In genomic region chr15:98181132-98181711, GRCm38 (mm10) we compare ENCODE assay signal across 8 mouse cellular contexts. TPM values are rescaled to one million over a fixed set of nuclear protein-coding genes. Genes with fewer than 3 reads are reported as not detected.
DNase-seq lines count a peak whose midpoint lies in the region; ATAC-seq and TF ChIP-seq lines count a peak whose summit lies in the region.

No protein-coding gene starts in this region.

- peak overlapping the region; percentile 41; the same call in 1 of the 2 replicates for H3K9ac ChIP-seq in embryonic facial prominence, embryonic 14.5 days (ENCODE audit: low read depth, low read length)
- H3K9ac ChIP-seq in limb, embryonic 14.5 days (ENCODE audit: low read depth, low read length, severe bottlenecking), result peak overlapping the region; percentile 36
- H3K9ac ChIP-seq in midbrain, postnatal 0 days (replicated peaks; ENCODE audit: low read length, poor library complexity, severe bottlenecking), result 0 out of 2 replicates have a peak overlapping the region, but pooled peaks have one; percentile 9

- no peak for TF ChIP-seq POLR2A in limb, embryonic 14.5 days (IDR thresholded peaks at IDR 0.05; ENCODE audit: borderline replicate concordance, extremely low read depth, insufficient read depth, insufficient read length)

- H3K36me3 ChIP-seq in embryonic facial prominence, embryonic 14.5 days (ENCODE audit: control insufficient read depth, insufficient read depth, low read length), result no peaks in the 10 kb centered on the region
- no peaks in the 10 kb centered on the region for H3K36me3 ChIP-seq in limb, embryonic 14.5 days (ENCODE audit: control insufficient read depth, insufficient read depth, low read length)
- H3K36me3 ChIP-seq in midbrain, postnatal 0 days (ENCODE audit: insufficient read depth, low read length), result no peaks in the 10 kb centered on the region

- peak overlapping the region; percentile 62 for H3K4me2 ChIP-seq in embryonic facial prominence, embryonic 14.5 days (ENCODE audit: low read depth, low read length)
- H3K4me2 ChIP-seq in limb, embryonic 14.5 days (replicated peaks; ENCODE audit: low read depth, low read length, severe bottlenecking), result peak overlapping the region; percentile 61
- H3K4me2 ChIP-seq in midbrain, postnatal 0 days (ENCODE audit: low read depth, low read length, poor library complexity, severe bottlenecking), result peak overlapping the region; percentile 56

- DNase-seq in 3134 (ENCODE audit: extremely low read depth, insufficient read length, low spot score), result peak; percentile 85
- peak; percentile 64 to 84 for DNase-seq in adrenal gland, postnatal 4 days (ENCODE audit: low spot score in 2 of 2)
- peak; percentile 94 for DNase-seq in embryonic facial prominence, embryonic 14.5 days (ENCODE audit: low spot score)
- peak; percentile 95 for DNase-seq in heart, adult 8-10 months (ENCODE audit: low spot score)
- peak; percentile 93 for DNase-seq in kidney, adult 9 months
- DNase-seq in limb, embryonic 14.5 days (ENCODE audit: low spot score), result peak; percentile 91
- DNase-seq in midbrain, postnatal 0 days (ENCODE audit: low spot score), result peak; percentile 95
- DNase-seq in spleen, postnatal 14 days (ENCODE audit: low spot score in 2 of 2), result peak; percentile 48 to 67

- TF ChIP-seq CTCF in midbrain, postnatal 0 days (IDR thresholded peaks at IDR 0.05), result peak; percentile 92

- H3K27ac ChIP-seq in embryonic facial prominence, embryonic 14.5 days (replicated peaks; ENCODE audit: low read depth, low read length), result peak overlapping the region; percentile 65; the same call in 1 of the 2 replicates
- no peak overlapping the region for H3K27ac ChIP-seq in limb, embryonic 14.5 days (replicated peaks; ENCODE audit: low read depth, low read length)
- peak overlapping the region; percentile 55 for H3K27ac ChIP-seq in midbrain, postnatal 0 days (ENCODE audit: low read depth, low read length)

- H3K27me3 ChIP-seq in embryonic facial prominence, embryonic 14.5 days (replicated peaks; ENCODE audit: control insufficient read depth, insufficient read depth, low read length), result peaks cover 12% of the 10 kb centered on the region
- H3K27me3 ChIP-seq in limb, embryonic 14.5 days (ENCODE audit: control insufficient read depth, insufficient read depth, low read length), result no peaks in the 10 kb centered on the region
- no peaks in the 10 kb centered on the region for H3K27me3 ChIP-seq in midbrain, postnatal 0 days (ENCODE audit: insufficient read depth, low read length)

- no peaks in the 10 kb centered on the region for H3K4me1 ChIP-seq in embryonic facial prominence, embryonic 14.5 days (ENCODE audit: control insufficient read depth, insufficient read depth, low read length)
- no peaks in the 10 kb centered on the region for H3K4me1 ChIP-seq in limb, embryonic 14.5 days (ENCODE audit: control insufficient read depth, insufficient read depth, low read length)
- 0 out of 2 replicates have a peak, but pooled peaks cover 3% of the 10 kb centered on the region for H3K4me1 ChIP-seq in midbrain, postnatal 0 days (ENCODE audit: insufficient read depth, low read length)

- under 1% methylated on average over 27 of the region's 30 CpGs for WGBS in embryonic facial prominence, embryonic 14.5 days
- 0% methylated on average over 27 of the region's 30 CpGs for WGBS in limb, embryonic 14.5 days
- WGBS in midbrain, postnatal 0 days, result under 1% methylated on average over 30 of the region's 30 CpGs

- peak; percentile 98 for ATAC-seq in embryonic facial prominence, embryonic 14.5 days (ENCODE audit: low read depth)
- ATAC-seq in limb, embryonic 14.5 days (ENCODE audit: low FRiP score, low read depth), result peak; percentile 97
- peak; percentile 97 for ATAC-seq in midbrain, postnatal 0 days (ENCODE audit: low FRiP score)

- H3K9me3 ChIP-seq in embryonic facial prominence, embryonic 14.5 days (ENCODE audit: control insufficient read depth, low read length), result no peaks in the 10 kb centered on the region
- no peaks in the 10 kb centered on the region for H3K9me3 ChIP-seq in limb, embryonic 14.5 days (ENCODE audit: control insufficient read depth, low read length)
- H3K9me3 ChIP-seq in midbrain, postnatal 0 days (ENCODE audit: low read length), result no peaks in the 10 kb centered on the region

- peak overlapping the region; percentile 55 for H3K4me3 ChIP-seq in embryonic facial prominence, embryonic 14.5 days (ENCODE audit: low read depth, low read length)
- peak overlapping the region; percentile 50 for H3K4me3 ChIP-seq in limb, embryonic 14.5 days (replicated peaks; ENCODE audit: low read length)
- H3K4me3 ChIP-seq in midbrain, postnatal 0 days (ENCODE audit: low read depth, low read length), result peak overlapping the region; percentile 40

RNA-seq across cellular contexts. Expression of gene Olfr288, which starts 14.1 kb away (rescaled TPM):
- total RNA-seq in adrenal gland, postnatal 4 days (2021), result not detected
- polyA plus RNA-seq in embryonic facial prominence, embryonic 14.5 days (2014; fragmentation: Nextera tagmentation; extraction: Ambion mirVana), result not detected in 2 replicates
- not detected for total RNA-seq in heart, adult 8-10 months (2022)
- not detected in 2 replicates for polyA plus RNA-seq in limb, embryonic 14.5 days (2012; rRNA removed)
- polyA plus RNA-seq in limb, embryonic 14.5 days (2014; fragmentation: Nextera tagmentation; extraction: Ambion mirVana), result not detected in 2 replicates
- total RNA-seq in midbrain, postnatal 0 days (2014; rRNA removed), result not detected in 2 replicates
- not detected in 2 replicates for polyA plus RNA-seq in midbrain, postnatal 0 days (2015; fragmentation: Nextera tagmentation; extraction: Ambion mirVana)

RNA-seq across cellular contexts. Expression of gene Ccdc184, which starts 14.3 kb away (rescaled TPM):
- total RNA-seq in adrenal gland, postnatal 4 days (2021), result 1 to 10 TPM; 2.0 TPM
- 2.0 and 2.5 TPM in 2 replicates for polyA plus RNA-seq in embryonic facial prominence, embryonic 14.5 days (2014; fragmentation: Nextera tagmentation; extraction: Ambion mirVana)
- under 1 TPM; 0.41 to 0.84 (median 0.66) TPM for total RNA-seq in heart, adult 8-10 months (2022)
- polyA plus RNA-seq in limb, embryonic 14.5 days (2012; rRNA removed), result 0.23 and 0.33 TPM in 2 replicates
- 0.10 and 0.37 TPM in 2 replicates for polyA plus RNA-seq in limb, embryonic 14.5 days (2014; fragmentation: Nextera tagmentation; extraction: Ambion mirVana)
- 127 and 129 TPM in 2 replicates for total RNA-seq in midbrain, postnatal 0 days (2014; rRNA removed)
- polyA plus RNA-seq in midbrain, postnatal 0 days (2015; fragmentation: Nextera tagmentation; extraction: Ambion mirVana), result 132 and 145 TPM in 2 replicates

RNA-seq across cellular contexts. Expression of gene Asb8, which starts 15.8 kb away (rescaled TPM):
- total RNA-seq in adrenal gland, postnatal 4 days (2021), result 10 to 100 TPM; 48.6 to 50.3 TPM
- 58.4 and 62.5 TPM in 2 replicates for polyA plus RNA-seq in embryonic facial prominence, embryonic 14.5 days (2014; fragmentation: Nextera tagmentation; extraction: Ambion mirVana)
- 100 to 1,000 TPM; 116 to 127 (median 119) TPM for total RNA-seq in heart, adult 8-10 months (2022)
- polyA plus RNA-seq in limb, embryonic 14.5 days (2012; rRNA removed), result 42.4 and 49.3 TPM in 2 replicates
- 55.7 and 57.3 TPM in 2 replicates for polyA plus RNA-seq in limb, embryonic 14.5 days (2014; fragmentation: Nextera tagmentation; extraction: Ambion mirVana)
- 60.5 and 72.7 TPM in 2 replicates for total RNA-seq in midbrain, postnatal 0 days (2014; rRNA removed)
- polyA plus RNA-seq in midbrain, postnatal 0 days (2015; fragmentation: Nextera tagmentation; extraction: Ambion mirVana), result 59.2 and 64.9 TPM in 2 replicates

RNA-seq across cellular contexts. Expression of gene Gm44579, which starts 39.6 kb away (rescaled TPM):
- not detected for total RNA-seq in adrenal gland, postnatal 4 days (2021)
- not detected in 2 replicates for polyA plus RNA-seq in embryonic facial prominence, embryonic 14.5 days (2014; fragmentation: Nextera tagmentation; extraction: Ambion mirVana)
- not detected for total RNA-seq in heart, adult 8-10 months (2022)
- not detected in 2 replicates for polyA plus RNA-seq in limb, embryonic 14.5 days (2012; rRNA removed)
- not detected in 2 replicates for polyA plus RNA-seq in limb, embryonic 14.5 days (2014; fragmentation: Nextera tagmentation; extraction: Ambion mirVana)
- total RNA-seq in midbrain, postnatal 0 days (2014; rRNA removed), result not detected in 2 replicates
- polyA plus RNA-seq in midbrain, postnatal 0 days (2015; fragmentation: Nextera tagmentation; extraction: Ambion mirVana), result 0.09 and 0.11 TPM in 2 replicates

RNA-seq across cellular contexts. Expression of gene Olfr287, which starts 39.6 kb away (rescaled TPM):
- not detected for total RNA-seq in adrenal gland, postnatal 4 days (2021)
- not detected in 2 replicates for polyA plus RNA-seq in embryonic facial prominence, embryonic 14.5 days (2014; fragmentation: Nextera tagmentation; extraction: Ambion mirVana)
- not detected for total RNA-seq in heart, adult 8-10 months (2022)
- not detected in 2 replicates for polyA plus RNA-seq in limb, embryonic 14.5 days (2012; rRNA removed)
- polyA plus RNA-seq in limb, embryonic 14.5 days (2014; fragmentation: Nextera tagmentation; extraction: Ambion mirVana), result not detected in 2 replicates
- total RNA-seq in midbrain, postnatal 0 days (2014; rRNA removed), result 0.44 and 1.2 TPM in 2 replicates
- 1.2 and 1.5 TPM in 2 replicates for polyA plus RNA-seq in midbrain, postnatal 0 days (2015; fragmentation: Nextera tagmentation; extraction: Ambion mirVana)

Comparison
In these comparisons a context has a peak if more than half of its experiments do, and no peak if none do; other contexts are left out.
1. RNA of gene Ccdc184, which starts 14.3 kb away (total RNA-seq): 127 to 129 TPM in midbrain, postnatal 0 days; 2.0 TPM in adrenal gland, postnatal 4 days and 0.41 to 0.84 TPM in heart, adult 8-10 months; every median in the first group is over 10 times any median in the second.
2. Peak in every context shown above with its lines, with median percentiles within 50 percentile points of each other: DNase-seq, ATAC-seq, H3K4me2 ChIP-seq, H3K4me3 ChIP-seq and H3K9ac ChIP-seq.